Mouse (Mus musculus): Measurements from ENCODE around the gene Actc1. TPM values are rescaled to one million over a fixed set of nuclear protein-coding genes. Genes with fewer than 3 reads are reported as not detected.

Gene Actc1
- polyA plus RNA-seq (2016; fragmentation: Nextera tagmentation; extraction: Ambion mirVana): 4.3 and 4.6 TPM in 2 replicates

DNA sequence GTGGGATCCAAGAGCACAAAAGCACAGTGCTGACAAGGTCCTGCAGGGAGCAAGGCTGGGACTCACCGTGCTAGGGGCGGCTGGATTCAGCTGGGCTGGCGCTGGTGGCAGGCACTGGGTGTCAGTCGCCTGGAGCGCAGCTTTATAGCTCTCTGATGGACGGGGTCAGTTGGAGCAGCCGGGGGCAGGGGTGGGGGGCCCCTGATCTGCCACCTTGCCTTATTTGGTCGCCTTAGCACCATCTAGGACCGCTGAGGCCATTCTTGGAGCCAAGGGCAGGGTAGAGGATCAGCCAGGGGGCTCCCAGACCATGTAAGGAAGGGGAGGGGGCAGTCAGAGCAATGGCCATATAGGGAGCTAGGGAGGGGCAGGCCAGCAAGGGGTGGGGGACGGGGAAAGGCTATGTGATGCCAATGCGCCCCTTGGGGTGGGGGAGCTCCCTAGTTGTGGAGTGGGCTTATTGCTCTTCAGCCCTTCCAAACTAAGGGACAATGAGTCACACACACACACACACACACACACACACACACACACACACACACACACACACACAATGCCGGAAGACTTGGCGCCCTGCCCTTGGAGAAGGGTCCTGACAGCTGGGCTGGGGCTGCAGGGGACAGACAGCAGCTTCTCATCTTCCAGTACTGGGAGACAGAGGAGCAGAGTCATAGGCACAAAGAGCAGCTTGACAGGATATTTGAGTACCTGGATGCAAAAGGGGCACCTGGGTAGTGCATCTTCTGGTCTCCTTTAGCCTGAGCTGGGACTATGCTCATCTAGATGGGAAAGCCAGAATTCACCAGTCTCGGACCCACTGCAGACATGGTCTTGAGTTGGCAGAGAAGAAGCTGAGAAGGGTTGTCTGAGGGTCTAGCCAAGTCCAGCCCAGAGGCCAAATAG lies at the start of gene Actc1:
Actc1 (minus strand) TSS at position 853 of the 903 bp plus-strand sequence.
- peaks cover 8% of the 10 kb centered on the region; the same call in 1 of the 2 replicates for H3K4me1 ChIP-seq
- no peak within 1 kb of the TSS for H3K27ac ChIP-seq (replicated peaks)
- ATAC-seq (ENCODE audit: low FRiP score, low read depth): peak; percentile 42; the same call in 1 of the 2 replicates
- H3K4me2 ChIP-seq (replicated peaks): no peak within 1 kb of the TSS
- no peaks in the 10 kb centered on the region for H3K27me3 ChIP-seq
- no peaks in the 10 kb centered on the region for H3K9me3 ChIP-seq
- no peak within 1 kb of the TSS for H3K4me3 ChIP-seq
- no peak within 1 kb of the TSS for H3K9ac ChIP-seq (replicated peaks)
- WGBS: 58% methylated on average over 12 of the region's 14 CpGs
- H3K36me3 ChIP-seq: no peaks in the 10 kb centered on the region

DNA sequence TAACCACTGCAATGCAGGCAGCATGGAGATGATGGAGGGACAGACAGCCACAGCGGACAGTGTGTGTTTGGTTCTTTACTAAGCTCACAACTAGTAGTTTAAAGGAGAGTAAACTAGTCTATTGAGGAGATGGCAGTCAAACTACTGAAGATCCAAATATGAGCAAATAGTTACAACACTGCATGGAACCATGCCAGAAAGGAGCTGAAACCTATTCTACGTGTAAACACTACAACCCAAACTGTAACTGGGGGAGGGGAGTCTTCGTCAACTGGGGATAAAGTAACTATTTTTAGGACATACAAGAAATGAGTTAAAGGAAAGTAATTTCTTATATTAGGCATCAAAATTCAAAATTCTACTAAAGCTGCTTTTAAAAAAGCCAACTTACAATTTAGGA lies 49.1 kb upstream of the Actc1 start:
- peaks cover 76% of the 10 kb centered on the region for H3K36me3 ChIP-seq

DNA sequence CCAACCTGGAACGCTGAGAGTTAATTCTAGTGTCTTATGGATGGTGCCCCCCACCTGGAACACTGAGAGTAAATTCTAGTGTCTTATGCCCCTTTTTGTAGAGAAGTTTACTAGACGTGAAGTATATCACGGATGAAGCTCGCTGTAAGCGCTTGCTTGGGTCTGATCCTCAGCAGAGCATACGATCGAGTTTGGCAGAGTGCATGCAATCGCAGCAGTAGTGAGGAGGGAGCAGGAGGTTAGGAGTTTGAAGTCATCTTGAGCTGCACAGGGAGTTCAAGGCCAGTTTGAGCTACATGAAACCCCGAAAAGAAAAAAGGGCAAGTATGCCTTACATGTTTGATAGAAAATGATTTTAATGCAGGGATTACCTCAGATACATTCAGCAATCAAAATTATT lies 47.5 kb upstream of the Actc1 start:
- Histone ChIP-seq H3K9ac (replicated peaks) (no peak overlapping the region), H3K27me3 (no peaks in the 10 kb centered on the region), H3K4me1 (no peaks in the 10 kb centered on the region), H3K9me3 (no peaks in the 10 kb centered on the region), H3K36me3 (peaks cover 64% of the 10 kb centered on the region), H3K27ac (replicated peaks) (no peak overlapping the region), H3K4me2 (replicated peaks) (no peak overlapping the region), H3K4me3 (no peak overlapping the region)
- no peak for ATAC-seq (ENCODE audit: low FRiP score, low read depth)
- 94% methylated on average over 9 of the region's 9 CpGs for WGBS

More for the DNA sequence above, 49.1 kb upstream of the Actc1 start:
- Histone ChIP-seq H3K27ac (replicated peaks) (no peak overlapping the region), H3K27me3 (no peaks in the 10 kb centered on the region), H3K9ac (replicated peaks) (no peak overlapping the region), H3K4me3 (no peak overlapping the region), H3K4me2 (replicated peaks) (no peak overlapping the region), H3K9me3 (no peaks in the 10 kb centered on the region), H3K4me1 (0 out of 2 replicates have a peak, but pooled peaks cover under 1% of the 10 kb centered on the region)
- no peak for ATAC-seq (ENCODE audit: low FRiP score, low read depth)
- WGBS: 96% methylated on average over 3 of the region's 3 CpGs

GRCm38 (mm10) chr2:114099816-114100215 lies 46.5 kb upstream of the Actc1 start:
- H3K4me2 ChIP-seq (replicated peaks): no peak overlapping the region
- H3K36me3 ChIP-seq: peaks cover 56% of the 10 kb centered on the region
- no peak for ATAC-seq (ENCODE audit: low FRiP score, low read depth)
- H3K9me3 ChIP-seq: no peaks in the 10 kb centered on the region
- no peak overlapping the region for H3K4me3 ChIP-seq
- H3K9ac ChIP-seq (replicated peaks): no peak overlapping the region
- H3K27me3 ChIP-seq: no peaks in the 10 kb centered on the region
- 89% methylated on average over 3 of the region's 3 CpGs for WGBS
- H3K4me1 ChIP-seq: no peaks in the 10 kb centered on the region
- H3K27ac ChIP-seq (replicated peaks): no peak overlapping the region

- no peaks in the 10 kb centered on the region for H3K27me3 ChIP-seq
- no peaks in the 10 kb centered on the region for H3K9me3 ChIP-seq
- no peak for ATAC-seq (ENCODE audit: low FRiP score, low read depth)
- 94% methylated on average over 5 of the region's 5 CpGs for WGBS
- no peak overlapping the region for H3K4me3 ChIP-seq
- H3K9ac ChIP-seq (replicated peaks): no peak overlapping the region
- peaks cover 52% of the 10 kb centered on the region for H3K36me3 ChIP-seq
- H3K4me2 ChIP-seq (replicated peaks): no peak overlapping the region
- no peak overlapping the region for H3K27ac ChIP-seq (replicated peaks)
- H3K4me1 ChIP-seq: no peaks in the 10 kb centered on the region
These were observed 45.8 kb upstream of the Actc1 start for GRCm38 (mm10) chr2:114099109-114099508.

- Histone ChIP-seq H3K36me3 (peaks cover 39% of the 10 kb centered on the region), H3K9me3 (no peaks in the 10 kb centered on the region), H3K9ac (replicated peaks) (no peak overlapping the region), H3K4me3 (no peak overlapping the region), H3K27ac (replicated peaks) (no peak overlapping the region), H3K4me2 (replicated peaks) (no peak overlapping the region), H3K27me3 (no peaks in the 10 kb centered on the region), H3K4me1 (0 out of 2 replicates have a peak, but pooled peaks cover 4% of the 10 kb centered on the region)
- WGBS: 95% methylated on average over 4 of the region's 4 CpGs
- no peak for ATAC-seq (ENCODE audit: low FRiP score, low read depth)
These were observed 44.3 kb upstream of the Actc1 start for GRCm38 (mm10) chr2:114097627-114098026.

DNA sequence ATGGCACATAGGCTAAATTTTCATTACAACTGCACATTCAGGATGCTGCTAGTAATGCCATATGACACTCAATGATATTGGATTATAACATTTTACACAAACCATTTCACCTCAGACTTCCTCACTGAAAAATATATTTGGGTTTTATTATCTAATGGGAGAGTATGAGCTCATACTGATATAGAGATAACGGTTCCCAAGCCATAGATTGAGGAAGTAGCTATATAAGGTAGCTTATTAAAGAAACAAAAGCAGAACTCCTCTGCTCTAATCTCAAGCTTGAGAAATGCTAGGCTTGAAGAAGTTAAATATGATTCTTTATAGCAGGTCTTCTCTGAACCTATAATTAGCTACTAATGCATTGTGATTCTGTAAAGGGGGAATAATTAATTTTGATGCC lies 43.2 kb upstream of the Actc1 start:
- H3K4me2 ChIP-seq (replicated peaks): no peak overlapping the region
- H3K4me1 ChIP-seq: 0 out of 2 replicates have a peak, but pooled peaks cover 4% of the 10 kb centered on the region
- no peak overlapping the region for H3K27ac ChIP-seq (replicated peaks)
- H3K4me3 ChIP-seq: no peak overlapping the region
- no peaks in the 10 kb centered on the region for H3K9me3 ChIP-seq
- H3K9ac ChIP-seq (replicated peaks): no peak overlapping the region
- no peak for ATAC-seq (ENCODE audit: low FRiP score, low read depth)
- WGBS: 90% methylated on average over 1 of the region's 1 CpGs
- H3K27me3 ChIP-seq: no peaks in the 10 kb centered on the region
- peaks cover 28% of the 10 kb centered on the region for H3K36me3 ChIP-seq

GRCm38 (mm10) chr2:114095348-114095747 lies 42.0 kb upstream of the Actc1 start:
- no peak overlapping the region for H3K4me3 ChIP-seq
- no peaks in the 10 kb centered on the region for H3K27me3 ChIP-seq
- H3K4me1 ChIP-seq: 0 out of 2 replicates have a peak, but pooled peaks cover 4% of the 10 kb centered on the region
- H3K4me2 ChIP-seq (replicated peaks): no peak overlapping the region
- H3K27ac ChIP-seq (replicated peaks): no peak overlapping the region
- WGBS: 96% methylated on average over 5 of the region's 5 CpGs
- no peak overlapping the region for H3K9ac ChIP-seq (replicated peaks)
- peaks cover 18% of the 10 kb centered on the region for H3K36me3 ChIP-seq
- no peaks in the 10 kb centered on the region for H3K9me3 ChIP-seq
- ATAC-seq (ENCODE audit: low FRiP score, low read depth): no peak

DNA sequence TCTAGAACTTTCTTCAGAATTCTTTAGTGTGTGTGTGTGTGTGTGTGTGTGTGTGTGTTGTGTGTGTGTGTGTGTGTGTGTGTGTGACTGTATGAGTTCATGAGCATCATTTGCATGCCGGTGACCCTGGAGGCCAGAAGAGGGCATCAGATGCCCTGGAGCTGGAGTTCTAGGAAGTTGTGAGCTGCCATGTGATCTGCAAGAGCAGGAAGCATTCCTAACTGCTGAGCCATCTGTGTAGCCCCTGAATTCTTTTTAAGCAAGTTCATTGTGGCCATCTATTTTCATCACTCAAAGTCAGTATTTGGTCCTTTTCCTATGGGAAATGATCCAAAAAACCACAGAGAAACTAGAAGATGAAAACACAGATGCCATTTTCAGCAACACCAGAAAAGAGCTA lies 41.3 kb upstream of the Actc1 start:
- no peaks in the 10 kb centered on the region for H3K9me3 ChIP-seq
- H3K27ac ChIP-seq (replicated peaks): no peak overlapping the region
- H3K27me3 ChIP-seq: no peaks in the 10 kb centered on the region
- 93% methylated on average over 1 of the region's 1 CpGs for WGBS
- H3K4me3 ChIP-seq: no peak overlapping the region
- H3K36me3 ChIP-seq: peaks cover 11% of the 10 kb centered on the region; the same call in 1 of the 2 replicates
- no peak for ATAC-seq (ENCODE audit: low FRiP score, low read depth)
- no peak overlapping the region for H3K9ac ChIP-seq (replicated peaks)
- 0 out of 2 replicates have a peak, but pooled peaks cover 4% of the 10 kb centered on the region for H3K4me1 ChIP-seq
- no peak overlapping the region for H3K4me2 ChIP-seq (replicated peaks)

- H3K9me3 ChIP-seq: no peaks in the 10 kb centered on the region
- H3K4me2 ChIP-seq (replicated peaks): no peak overlapping the region
- ATAC-seq (ENCODE audit: low FRiP score, low read depth): no peak
- 78% methylated on average over 9 of the region's 9 CpGs for WGBS
- no peak overlapping the region for H3K9ac ChIP-seq (replicated peaks)
- H3K36me3 ChIP-seq: 0 out of 2 replicates have a peak, but pooled peaks cover 3% of the 10 kb centered on the region
- H3K4me1 ChIP-seq: 0 out of 2 replicates have a peak, but pooled peaks cover 4% of the 10 kb centered on the region
- no peaks in the 10 kb centered on the region for H3K27me3 ChIP-seq
- no peak overlapping the region for H3K27ac ChIP-seq (replicated peaks)
- H3K4me3 ChIP-seq: no peak overlapping the region
These were observed 40.2 kb upstream of the Actc1 start for GRCm38 (mm10) chr2:114093577-114093976.

DNA sequence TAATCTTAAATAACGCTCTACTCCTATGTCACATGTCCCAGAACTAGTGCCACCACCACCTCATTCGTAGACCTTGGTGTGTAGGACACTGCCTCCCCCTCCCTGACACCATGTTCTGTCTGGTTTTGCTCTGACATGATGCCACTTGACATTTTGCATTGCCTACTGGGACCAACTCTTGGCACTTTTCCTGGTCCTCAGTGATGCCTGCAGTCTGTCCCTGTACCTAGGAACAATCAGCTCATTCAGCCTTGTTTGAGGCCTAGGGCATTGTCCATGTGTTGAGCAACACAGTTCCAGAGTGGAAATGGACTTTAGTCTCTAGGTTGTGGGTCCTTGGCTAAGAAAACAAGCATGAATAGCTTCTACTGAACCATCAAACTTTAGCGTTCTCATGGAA lies 36.5 kb upstream of the Actc1 start:
- WGBS: 89% methylated on average over 3 of the region's 3 CpGs
- H3K27me3 ChIP-seq: no peaks in the 10 kb centered on the region
- ATAC-seq (ENCODE audit: low FRiP score, low read depth): no peak
- H3K4me1 ChIP-seq: 0 out of 2 replicates have a peak, but pooled peaks cover 4% of the 10 kb centered on the region
- H3K9me3 ChIP-seq: no peaks in the 10 kb centered on the region
- H3K36me3 ChIP-seq: no peaks in the 10 kb centered on the region
- H3K4me3 ChIP-seq: no peak overlapping the region
- H3K9ac ChIP-seq (replicated peaks): no peak overlapping the region
- no peak overlapping the region for H3K27ac ChIP-seq (replicated peaks)
- H3K4me2 ChIP-seq (replicated peaks): no peak overlapping the region

- ATAC-seq (ENCODE audit: low FRiP score, low read depth): no peak
- no peak overlapping the region for H3K4me2 ChIP-seq (replicated peaks)
- H3K4me1 ChIP-seq: no peaks in the 10 kb centered on the region
- H3K27me3 ChIP-seq: no peaks in the 10 kb centered on the region
- no peak overlapping the region for H3K4me3 ChIP-seq
- WGBS: 75% methylated on average over 1 of the region's 1 CpGs
- H3K27ac ChIP-seq (replicated peaks): no peak overlapping the region
- H3K9me3 ChIP-seq: no peaks in the 10 kb centered on the region
- no peak overlapping the region for H3K9ac ChIP-seq (replicated peaks)
- no peaks in the 10 kb centered on the region for H3K36me3 ChIP-seq
These were observed 33.9 kb upstream of the Actc1 start for GRCm38 (mm10) chr2:114087271-114087670.

Data from midbrain, embryonic 12.5 days (tissue).